Mouse (Mus musculus): ENCODE results near the gene Esrra.

- TF ChIP-seq POLR2A (IDR thresholded peaks at IDR 0.05; ENCODE audit: insufficient read depth, low read length) (no peak), EP300 (IDR thresholded peaks at IDR 0.05; ENCODE audit: insufficient read depth, low read depth, low read length) (no peak), CTCF (IDR thresholded peaks at IDR 0.05; ENCODE audit: low read depth, low read length) (peak; percentile 24)
Observed at GRCm38 (mm10) chr19:6920741-6921636, 624 bp downstream of the Esrra start.
